Mouse (Mus musculus) splenic B cell, adult 2 months (primary cell): Measurements from ENCODE around the gene Olfr282.
"Not testable (repeated sequence)": the region's sequence is repeated elsewhere in the genome, so short reads cannot be mapped to it uniquely, and the experiment has no call there.

Experiments
- DNase-seq: peaks from one replicate; pipeline ENCODE4 v3.0.0-alpha.2; 2011; ENCODE audit warnings: low read depth, low spot score
- H3K27me3 ChIP-seq: 2 replicates; pipeline ENCODE4 v1.6.1; 2012; ENCODE audit warnings: mild to moderate bottlenecking, low read length, moderate library complexity, mixed read lengths; ENCODE audit not compliant: control insufficient read depth, poor library complexity, insufficient read depth, severe bottlenecking
- H3K36me3 ChIP-seq: 2 replicates; pipeline ENCODE4 v1.6.1; 2012; ENCODE audit warnings: mild to moderate bottlenecking, low read length, moderate library complexity, mixed read lengths; ENCODE audit not compliant: control insufficient read depth, poor library complexity, insufficient read depth, severe bottlenecking

The Olfr282 gene

GRCm38 (mm10) chr15:98430925-98431324 lies at the start of gene Olfr282:
Gene Olfr282 (plus strand): TSS chr15:98431225.
- not testable (repeated sequence) for DNase-seq, H3K36me3 ChIP-seq, H3K27me3 ChIP-seq

GRCm38 (mm10) chr15:98387621-98388020 lies 43.4 kb upstream of the Olfr282 start:
- DNase-seq, result no peak
- no peaks in the 10 kb centered on the region for H3K27me3 ChIP-seq
- H3K36me3 ChIP-seq, result no peaks in the 10 kb centered on the region

GRCm38 (mm10) chr15:98389796-98390195 lies 41.2 kb upstream of the Olfr282 start:
- no peaks in the 10 kb centered on the region for H3K36me3 ChIP-seq
- DNase-seq, result peak; percentile 53
- H3K27me3 ChIP-seq, result no peaks in the 10 kb centered on the region

GRCm38 (mm10) chr15:98391081-98391902 lies 39.7 kb upstream of the Olfr282 start:
- H3K27me3 ChIP-seq, result no peaks in the 10 kb centered on the region
- DNase-seq, result no peak
- H3K36me3 ChIP-seq, result no peaks in the 10 kb centered on the region

- Histone ChIP-seq H3K27me3 (no peaks in the 10 kb centered on the region), H3K36me3 (no peaks in the 10 kb centered on the region)
- no peak for DNase-seq
These were observed 39.2 kb upstream of the Olfr282 start for GRCm38 (mm10) chr15:98391903-98392187.

- H3K27me3 ChIP-seq, result no peaks in the 10 kb centered on the region
- DNase-seq, result no peak
- no peaks in the 10 kb centered on the region for H3K36me3 ChIP-seq
These were observed 33.9 kb upstream of the Olfr282 start for GRCm38 (mm10) chr15:98397136-98397535.

- no peak for DNase-seq
- no peaks in the 10 kb centered on the region for H3K36me3 ChIP-seq
- H3K27me3 ChIP-seq, result no peaks in the 10 kb centered on the region
These were observed 28.7 kb upstream of the Olfr282 start for GRCm38 (mm10) chr15:98402356-98402755.

GRCm38 (mm10) chr15:98408406-98409060 lies 22.5 kb upstream of the Olfr282 start:
- H3K27me3 ChIP-seq, result no peaks in the 10 kb centered on the region
- no peaks in the 10 kb centered on the region for H3K36me3 ChIP-seq
- peak; percentile 8 for DNase-seq

- no peak for DNase-seq
- H3K27me3 ChIP-seq, result no peaks in the 10 kb centered on the region
- H3K36me3 ChIP-seq, result no peaks in the 10 kb centered on the region
These were observed 21.4 kb upstream of the Olfr282 start for GRCm38 (mm10) chr15:98409635-98410034.

- no peak for DNase-seq
- Histone ChIP-seq H3K27me3 (no peaks in the 10 kb centered on the region), H3K36me3 (no peaks in the 10 kb centered on the region)
These were observed 20.8 kb upstream of the Olfr282 start for GRCm38 (mm10) chr15:98410249-98410648.

GRCm38 (mm10) chr15:98415996-98416395 lies 15.0 kb upstream of the Olfr282 start:
- DNase-seq, result no peak
- H3K36me3 ChIP-seq, result no peaks in the 10 kb centered on the region
- no peaks in the 10 kb centered on the region for H3K27me3 ChIP-seq

- H3K27me3 ChIP-seq, H3K36me3 ChIP-seq, DNase-seq: not testable (repeated sequence)
These were observed 14.2 kb upstream of the Olfr282 start for GRCm38 (mm10) chr15:98416802-98417201.

GRCm38 (mm10) chr15:98417285-98417684 lies 13.7 kb upstream of the Olfr282 start:
- not testable (repeated sequence) for H3K27me3 ChIP-seq, H3K36me3 ChIP-seq
- DNase-seq, result peak; percentile 52

GRCm38 (mm10) chr15:98418096-98418495 lies 12.9 kb upstream of the Olfr282 start:
- H3K36me3 ChIP-seq, result no peaks in the 10 kb centered on the region
- no peak for DNase-seq
- no peaks in the 10 kb centered on the region for H3K27me3 ChIP-seq

- Histone ChIP-seq H3K27me3 (no peaks in the 10 kb centered on the region), H3K36me3 (no peaks in the 10 kb centered on the region)
- DNase-seq, result no peak
These were observed 10.1 kb upstream of the Olfr282 start for GRCm38 (mm10) chr15:98420897-98421296.
